Mouse (Mus musculus) frontal cortex, postnatal 14 days (tissue): Measurements from ENCODE around the gene Ndufa6.

ENCODE experiments used
- DNase-seq, 2 experiments: peaks; one replicate each; pipeline ENCODE4 v3.0.0; 2022; ENCODE audit warnings: low spot score in 2 of 2

Gene Ndufa6

GRCm38 (mm10) chr15:82341675-82342542, 12.2 kb downstream of the Ndufa6 start:
- no peak for DNase-seq

GRCm38 (mm10) chr15:82341036-82341501, 13.1 kb downstream of the Ndufa6 start:
- DNase-seq, result no peak

GRCm38 (mm10) chr15:82340414-82341035, 13.6 kb downstream of the Ndufa6 start:
- DNase-seq, result no peak

- DNase-seq, result no peak
Measured at GRCm38 (mm10) chr15:82339634-82340254, 14.4 kb downstream of the Ndufa6 start.

- no peak for DNase-seq
Measured at GRCm38 (mm10) chr15:82339150-82339549, 15.0 kb downstream of the Ndufa6 start.

- peak; percentile 91 for DNase-seq
Measured at GRCm38 (mm10) chr15:82338593-82339112, 15.5 kb downstream of the Ndufa6 start, which contains the start of the genes Naga, Pheta2 and Smdt1. TSS of gene Naga (minus strand) at chr15:82338925. TSS of gene Pheta2 (plus strand) at chr15:82338942. TSS of gene Smdt1 (plus strand) at chr15:82338959.

GRCm38 (mm10) chr15:82337875-82338274, 16.2 kb downstream of the Ndufa6 start:
- DNase-seq, result no peak

- no peak for DNase-seq
Measured at GRCm38 (mm10) chr15:82336629-82337028, 17.5 kb downstream of the Ndufa6 start.

- DNase-seq, result no peak
Measured at GRCm38 (mm10) chr15:82335194-82335593, 18.9 kb downstream of the Ndufa6 start.

GRCm38 (mm10) chr15:82325382-82325781, 28.7 kb downstream of the Ndufa6 start:
- no peak for DNase-seq

GRCm38 (mm10) chr15:82322195-82322594, 31.9 kb downstream of the Ndufa6 start:
- DNase-seq, result no peak

- DNase-seq, result no peak
Measured at GRCm38 (mm10) chr15:82319613-82320012, 34.5 kb downstream of the Ndufa6 start.

GRCm38 (mm10) chr15:82317839-82318238, 36.3 kb downstream of the Ndufa6 start:
- DNase-seq, result no peak

- DNase-seq, result no peak
Measured at GRCm38 (mm10) chr15:82308416-82308815, 45.7 kb downstream of the Ndufa6 start.

GRCm38 (mm10) chr15:82307107-82307506, 47.0 kb downstream of the Ndufa6 start:
- DNase-seq, result no peak
